Mouse (Mus musculus): ENCODE results near the gene Lemd1. TPM values are rescaled to one million over a fixed set of nuclear protein-coding genes. Genes with fewer than 3 reads are reported as not detected.

Gene Lemd1
- polyA plus RNA-seq, 1 experiment from 2014 or later, result 1.2 TPM

DNA sequence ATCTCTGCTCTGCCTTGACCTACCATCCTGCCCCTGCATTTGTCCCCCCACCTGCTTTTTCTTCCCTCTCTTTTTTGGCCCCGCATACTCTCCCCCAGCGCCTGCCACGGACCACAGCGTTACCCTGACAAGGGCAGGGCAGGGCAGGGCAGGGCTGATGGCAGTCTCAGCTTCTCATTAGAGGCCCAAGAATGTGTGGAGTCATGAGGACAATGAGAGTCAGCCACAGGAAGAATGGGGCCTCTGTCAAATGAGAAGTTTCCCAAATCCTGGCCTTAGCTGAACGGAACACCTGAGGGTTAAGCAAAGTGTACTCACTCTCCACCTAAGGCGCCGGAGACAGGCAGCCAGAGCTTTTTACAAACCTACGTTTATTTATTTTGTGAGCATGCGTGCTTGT lies 3.9 kb downstream of the Lemd1 start:
- Histone ChIP-seq H3K27me3 (peaks cover 74% of the 10 kb centered on the region), H3K4me1 (replicated peaks) (peaks cover 71% of the 10 kb centered on the region), H3K9ac (replicated peaks) (no peak overlapping the region), H3K4me3 (replicated peaks) (no peak overlapping the region), H3K36me3 (no peaks in the 10 kb centered on the region), H3K27ac (no peak overlapping the region), H3K9me3 (no peaks in the 10 kb centered on the region), H3K4me2 (no peak overlapping the region)
- no peak for ATAC-seq (ENCODE audit: insufficient number of reproducible peaks, insufficient read depth, low FRiP score, low TSS enrichment, low read depth)
- WGBS, result 49% methylated on average over 9 of the region's 9 CpGs

DNA sequence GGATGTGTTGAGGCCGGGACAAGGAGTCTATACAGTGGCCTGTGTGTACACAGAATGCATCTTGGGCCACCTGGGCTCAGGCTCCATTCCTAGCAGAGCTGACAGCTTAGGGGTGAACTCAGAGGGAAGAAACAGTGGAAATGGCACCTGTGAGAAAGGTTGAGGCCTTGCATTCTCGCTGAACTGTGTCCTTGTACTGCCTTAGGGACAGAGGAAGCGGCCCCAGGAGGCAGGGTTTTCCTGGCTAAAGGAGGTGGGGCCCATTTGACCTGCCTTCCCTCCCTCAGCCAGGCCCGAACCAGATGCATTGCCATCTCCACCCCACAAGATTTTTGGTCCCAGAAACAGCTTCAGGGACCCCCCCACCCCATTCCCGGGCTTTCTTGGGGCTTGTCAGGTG lies 4.5 kb downstream of the Lemd1 start:
- Histone ChIP-seq H3K4me3 (replicated peaks) (no peak overlapping the region), H3K4me1 (replicated peaks) (peaks cover 72% of the 10 kb centered on the region), H3K9me3 (no peaks in the 10 kb centered on the region), H3K4me2 (no peak overlapping the region), H3K27ac (no peak overlapping the region), H3K36me3 (no peaks in the 10 kb centered on the region), H3K27me3 (peaks cover 68% of the 10 kb centered on the region), H3K9ac (replicated peaks) (no peak overlapping the region)
- no peak for ATAC-seq (ENCODE audit: insufficient number of reproducible peaks, insufficient read depth, low FRiP score, low TSS enrichment, low read depth)
- 36% methylated on average over 5 of the region's 5 CpGs for WGBS

DNA sequence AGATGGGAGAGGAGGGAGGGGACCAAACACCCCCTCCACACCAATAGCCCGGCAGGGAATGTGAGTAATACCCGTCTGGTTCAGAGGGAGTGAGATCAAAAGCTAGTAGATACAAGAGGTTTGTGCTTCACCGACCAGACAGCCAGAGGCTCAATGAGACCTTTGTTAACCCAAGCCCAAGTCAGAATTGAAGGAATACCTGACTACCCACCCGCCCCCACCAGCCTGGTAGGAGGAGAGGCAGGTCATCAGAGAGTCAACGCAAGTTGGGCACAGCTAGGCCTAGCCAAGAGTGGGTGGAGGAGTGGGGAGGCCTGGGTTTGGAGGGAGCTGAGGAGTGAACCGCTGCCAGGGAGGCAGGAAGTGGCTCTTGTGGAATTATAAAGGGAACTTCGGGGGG lies 5.1 kb downstream of the Lemd1 start:
- ATAC-seq (ENCODE audit: insufficient number of reproducible peaks, insufficient read depth, low FRiP score, low TSS enrichment, low read depth), result no peak
- Histone ChIP-seq H3K27ac (no peak overlapping the region), H3K27me3 (peaks cover 62% of the 10 kb centered on the region), H3K4me3 (replicated peaks) (no peak overlapping the region), H3K4me2 (no peak overlapping the region), H3K9me3 (no peaks in the 10 kb centered on the region), H3K9ac (replicated peaks) (no peak overlapping the region), H3K4me1 (replicated peaks) (peaks cover 72% of the 10 kb centered on the region), H3K36me3 (no peaks in the 10 kb centered on the region)
- 16% methylated on average over 7 of the region's 7 CpGs for WGBS

DNA sequence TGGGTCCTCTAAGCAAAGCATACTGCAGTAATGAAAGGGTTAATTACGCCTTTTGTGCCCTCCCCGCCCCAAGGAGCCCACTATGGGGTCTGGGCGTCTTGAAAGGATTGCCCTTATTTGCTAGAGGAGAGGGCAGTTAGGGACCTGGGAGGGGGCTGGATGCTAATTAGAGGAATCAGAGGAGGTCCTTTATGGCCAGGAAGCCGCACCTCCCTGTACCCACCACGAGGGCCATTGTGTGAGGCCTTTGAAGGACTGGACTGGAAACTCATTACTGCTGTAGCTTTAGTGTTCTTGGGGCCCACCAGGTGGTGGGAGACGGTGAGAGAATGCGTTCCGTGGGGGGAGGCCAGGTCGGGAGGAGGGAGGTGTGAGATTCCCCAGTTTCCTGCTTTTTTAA lies 6.4 kb downstream of the Lemd1 start:
- no peaks in the 10 kb centered on the region for H3K9me3 ChIP-seq
- no peak overlapping the region; the same call in 1 of the 2 replicates for H3K4me2 ChIP-seq
- H3K9ac ChIP-seq (replicated peaks), result no peak overlapping the region
- no peak for ATAC-seq (ENCODE audit: insufficient number of reproducible peaks, insufficient read depth, low FRiP score, low TSS enrichment, low read depth)
- 2% methylated on average over 9 of the region's 9 CpGs for WGBS
- H3K4me3 ChIP-seq (replicated peaks), result no peak overlapping the region
- H3K36me3 ChIP-seq, result no peaks in the 10 kb centered on the region
- peaks cover 53% of the 10 kb centered on the region for H3K27me3 ChIP-seq
- H3K4me1 ChIP-seq (replicated peaks), result peaks cover 68% of the 10 kb centered on the region
- no peak overlapping the region for H3K27ac ChIP-seq

DNA sequence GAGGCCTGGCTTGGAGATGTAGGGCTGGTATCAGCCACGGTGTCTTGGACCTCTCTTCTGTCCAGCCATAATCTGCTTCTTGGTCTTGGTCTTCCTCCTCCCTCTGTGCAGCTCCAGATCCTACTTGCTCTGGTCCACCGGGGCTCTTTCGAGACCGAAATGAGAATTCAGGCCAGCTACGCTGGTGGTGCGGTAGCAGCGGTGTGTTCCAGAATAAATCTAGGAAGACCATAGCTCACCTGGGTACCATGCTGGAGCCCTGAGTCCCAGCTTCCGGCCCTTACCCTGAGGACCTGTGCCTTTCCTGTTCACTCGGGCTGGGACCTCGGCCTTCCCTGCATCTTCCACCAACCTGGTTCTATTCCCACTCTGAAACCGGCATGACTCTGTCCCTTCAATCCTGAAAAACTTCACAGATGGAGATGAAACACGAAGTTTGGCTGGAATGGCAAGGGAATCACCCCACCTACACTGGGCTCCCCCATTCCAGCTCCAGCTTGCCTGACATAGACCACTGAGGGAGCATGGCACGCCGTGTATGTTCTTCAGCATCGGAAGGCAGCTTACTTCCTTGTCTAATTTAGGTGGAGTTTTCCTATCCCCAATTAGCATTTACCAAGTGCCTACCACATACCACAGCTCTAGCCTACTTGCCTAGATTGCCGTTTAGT lies 7.3 kb downstream of the Lemd1 start:
- 74% methylated on average over 16 of the region's 16 CpGs for WGBS
- ATAC-seq (ENCODE audit: insufficient number of reproducible peaks, insufficient read depth, low FRiP score, low TSS enrichment, low read depth), result no peak
- no peak overlapping the region for H3K27ac ChIP-seq
- no peak overlapping the region for H3K9ac ChIP-seq (replicated peaks)
- peaks cover 67% of the 10 kb centered on the region for H3K4me1 ChIP-seq (replicated peaks)
- no peaks in the 10 kb centered on the region for H3K36me3 ChIP-seq
- peaks cover 44% of the 10 kb centered on the region for H3K27me3 ChIP-seq
- no peak overlapping the region for H3K4me3 ChIP-seq (replicated peaks)
- no peaks in the 10 kb centered on the region for H3K9me3 ChIP-seq
- no peak overlapping the region for H3K4me2 ChIP-seq

DNA sequence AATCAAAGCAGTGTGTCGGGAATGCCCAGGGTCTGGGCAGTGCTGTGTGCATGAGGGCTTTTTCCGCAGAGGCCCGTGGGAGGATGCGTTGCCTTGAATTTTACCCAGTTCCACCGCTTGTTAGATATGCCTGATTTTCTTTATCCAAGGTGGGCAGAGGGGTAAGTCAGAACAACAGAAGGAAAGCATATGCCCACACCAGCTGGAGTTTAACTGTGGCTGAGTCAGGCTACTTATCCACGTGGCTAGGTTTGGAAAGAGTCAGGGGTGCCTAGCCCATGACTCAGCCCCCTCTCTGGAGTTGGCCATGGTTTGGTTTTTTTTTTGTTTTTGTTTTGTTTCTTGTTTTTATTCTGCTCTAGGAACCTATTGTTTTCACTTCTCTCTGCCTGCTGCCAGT lies 8.0 kb downstream of the Lemd1 start:
- Histone ChIP-seq H3K4me1 (replicated peaks) (peaks cover 67% of the 10 kb centered on the region), H3K4me2 (no peak overlapping the region), H3K4me3 (replicated peaks) (no peak overlapping the region), H3K27me3 (peaks cover 37% of the 10 kb centered on the region), H3K9ac (replicated peaks) (no peak overlapping the region), H3K36me3 (no peaks in the 10 kb centered on the region), H3K27ac (no peak overlapping the region), H3K9me3 (no peaks in the 10 kb centered on the region)
- 77% methylated on average over 6 of the region's 6 CpGs for WGBS
- no peak for ATAC-seq (ENCODE audit: insufficient number of reproducible peaks, insufficient read depth, low FRiP score, low TSS enrichment, low read depth)

DNA sequence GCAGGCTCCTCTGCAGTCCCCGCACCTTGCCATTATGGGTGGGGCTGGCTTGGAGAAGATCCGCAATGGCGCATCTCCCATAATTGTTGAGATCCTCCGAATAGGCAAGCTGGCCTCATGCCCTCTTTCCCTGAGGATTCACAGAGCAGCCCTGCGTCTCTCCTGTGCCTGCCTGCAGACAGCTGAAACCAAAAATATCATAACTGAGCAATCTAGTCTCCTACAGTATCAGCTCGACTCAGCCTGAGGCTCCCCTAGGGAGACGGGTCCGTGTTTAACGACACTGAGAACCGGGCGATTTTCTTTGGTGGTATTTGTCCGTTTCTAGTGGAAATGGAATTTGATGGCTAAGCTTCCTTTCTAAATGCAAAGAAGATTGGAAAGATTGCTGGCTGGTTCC lies 8.7 kb downstream of the Lemd1 start:
- Histone ChIP-seq H3K9me3 (no peaks in the 10 kb centered on the region), H3K27ac (no peak overlapping the region; the same call in 1 of the 2 replicates), H3K4me3 (replicated peaks) (peak overlapping the region; percentile 30), H3K4me2 (peak overlapping the region; percentile 50), H3K9ac (replicated peaks) (no peak overlapping the region; the same call in 1 of the 2 replicates), H3K27me3 (peaks cover 35% of the 10 kb centered on the region), H3K4me1 (replicated peaks) (peaks cover 60% of the 10 kb centered on the region), H3K36me3 (no peaks in the 10 kb centered on the region)
- 16% methylated on average over 12 of the region's 12 CpGs for WGBS
- no peak for ATAC-seq (ENCODE audit: insufficient number of reproducible peaks, insufficient read depth, low FRiP score, low TSS enrichment, low read depth)

DNA sequence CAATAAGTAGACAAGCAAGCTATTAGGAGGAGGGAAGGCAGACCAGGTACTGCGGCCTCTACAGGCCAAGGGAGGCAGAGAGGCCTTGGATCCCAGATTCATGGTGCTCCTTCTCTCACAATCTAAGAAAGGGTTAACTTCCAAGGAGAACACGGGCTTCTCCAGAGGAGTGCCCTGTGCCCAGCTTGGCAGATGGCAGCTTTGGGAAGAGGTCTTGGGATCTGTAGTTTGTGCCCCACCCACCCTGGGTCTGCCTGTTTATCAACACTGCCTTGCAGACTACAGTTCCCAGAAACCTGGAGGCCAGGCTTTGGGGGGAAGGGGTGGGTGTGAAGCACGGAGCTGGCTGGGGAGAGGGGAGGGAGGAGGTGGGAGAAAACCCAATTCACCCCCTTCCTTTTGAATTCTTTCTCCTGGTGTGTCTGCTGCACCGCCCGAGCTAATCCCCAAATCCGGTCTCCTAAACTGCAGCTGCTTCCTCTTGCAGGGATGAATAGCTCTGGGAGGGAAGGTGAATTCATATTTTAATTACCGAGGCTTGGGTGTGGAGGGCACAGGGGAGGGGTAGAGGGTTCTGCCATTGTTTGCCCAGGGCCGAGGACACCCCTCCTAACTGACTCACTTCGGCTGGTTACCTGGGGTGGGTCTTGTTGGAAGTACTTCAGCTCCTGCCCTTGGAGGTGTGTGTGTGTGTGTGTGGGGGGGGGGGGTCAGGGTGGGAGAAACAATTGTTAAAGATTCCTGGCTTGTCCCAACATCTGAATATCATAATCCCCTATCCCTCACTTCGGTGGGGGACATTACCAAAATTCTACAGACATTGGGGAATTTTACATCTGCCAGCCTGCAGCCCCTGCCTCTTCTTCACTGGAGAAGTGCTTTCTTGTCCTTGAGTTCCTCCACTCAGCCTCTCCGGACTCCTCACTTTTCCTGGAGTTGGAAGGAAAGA lies 9.6 kb downstream of the Lemd1 start:
- ATAC-seq (ENCODE audit: insufficient number of reproducible peaks, insufficient read depth, low FRiP score, low TSS enrichment, low read depth), result peak; percentile 67
- Histone ChIP-seq H3K4me3 (replicated peaks) (peak overlapping the region; percentile 30), H3K9ac (replicated peaks) (0 out of 2 replicates have a peak overlapping the region, but pooled peaks have one; percentile 4), H3K9me3 (no peaks in the 10 kb centered on the region), H3K4me2 (peak overlapping the region; percentile 50), H3K4me1 (replicated peaks) (peaks cover 51% of the 10 kb centered on the region), H3K27me3 (peaks cover 28% of the 10 kb centered on the region), H3K27ac (peak overlapping the region; percentile 42; the same call in 1 of the 2 replicates), H3K36me3 (no peaks in the 10 kb centered on the region)
- 7% methylated on average over 11 of the region's 11 CpGs for WGBS

DNA sequence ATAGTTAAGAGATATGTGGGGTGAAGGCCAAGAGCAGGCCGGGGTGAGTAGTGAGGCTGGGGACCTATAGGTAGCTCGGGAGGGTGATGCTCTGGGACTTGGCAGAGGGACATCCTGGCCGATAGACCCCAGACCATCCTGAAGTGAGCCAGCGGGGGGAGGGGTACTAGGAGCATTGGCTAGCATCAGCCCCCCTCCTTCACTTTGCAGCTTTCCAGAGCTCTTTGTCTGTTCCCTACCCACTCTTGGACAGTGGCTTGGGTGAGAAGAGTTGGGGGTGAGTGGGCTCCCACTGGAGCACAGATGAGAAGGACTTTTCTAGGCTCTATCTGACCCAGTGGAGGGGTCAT lies 10.3 kb downstream of the Lemd1 start:
- Histone ChIP-seq H3K27ac (no peak overlapping the region), H3K4me2 (peak overlapping the region; percentile 50), H3K9me3 (no peaks in the 10 kb centered on the region), H3K4me3 (replicated peaks) (peak overlapping the region; percentile 30), H3K36me3 (no peaks in the 10 kb centered on the region), H3K4me1 (replicated peaks) (peaks cover 48% of the 10 kb centered on the region), H3K27me3 (peaks cover 25% of the 10 kb centered on the region), H3K9ac (replicated peaks) (no peak overlapping the region)
- no peak for ATAC-seq (ENCODE audit: insufficient number of reproducible peaks, insufficient read depth, low FRiP score, low TSS enrichment, low read depth)
- WGBS, result 32% methylated on average over 4 of the region's 4 CpGs

DNA sequence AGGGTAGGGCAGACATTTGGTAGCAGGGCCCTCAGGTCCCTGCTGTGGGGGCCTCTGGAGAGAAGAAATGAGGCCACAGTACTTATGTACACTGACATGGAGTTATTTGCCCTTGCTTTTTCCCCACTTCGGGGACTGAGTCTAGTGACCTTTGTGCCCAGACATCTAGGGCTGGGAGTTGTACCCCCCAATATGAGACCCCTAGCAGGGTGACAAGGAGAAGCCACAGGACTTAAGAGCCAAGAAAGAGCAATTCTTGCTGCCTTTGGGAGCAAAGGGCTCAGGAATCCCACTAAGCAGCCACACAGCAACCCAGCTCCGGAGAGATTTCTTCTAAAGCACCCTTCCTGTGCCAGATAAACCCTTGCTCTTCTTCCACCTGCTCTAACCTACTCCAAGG lies 10.7 kb downstream of the Lemd1 start:
- Histone ChIP-seq H3K4me1 (replicated peaks) (peaks cover 44% of the 10 kb centered on the region), H3K9ac (replicated peaks) (no peak overlapping the region), H3K4me2 (peak overlapping the region; percentile 50; the same call in 1 of the 2 replicates), H3K9me3 (no peaks in the 10 kb centered on the region), H3K4me3 (replicated peaks) (no peak overlapping the region), H3K36me3 (no peaks in the 10 kb centered on the region), H3K27me3 (peaks cover 21% of the 10 kb centered on the region), H3K27ac (no peak overlapping the region)
- ATAC-seq (ENCODE audit: insufficient number of reproducible peaks, insufficient read depth, low FRiP score, low TSS enrichment, low read depth), result no peak
- 63% methylated on average over 2 of the region's 2 CpGs for WGBS

DNA sequence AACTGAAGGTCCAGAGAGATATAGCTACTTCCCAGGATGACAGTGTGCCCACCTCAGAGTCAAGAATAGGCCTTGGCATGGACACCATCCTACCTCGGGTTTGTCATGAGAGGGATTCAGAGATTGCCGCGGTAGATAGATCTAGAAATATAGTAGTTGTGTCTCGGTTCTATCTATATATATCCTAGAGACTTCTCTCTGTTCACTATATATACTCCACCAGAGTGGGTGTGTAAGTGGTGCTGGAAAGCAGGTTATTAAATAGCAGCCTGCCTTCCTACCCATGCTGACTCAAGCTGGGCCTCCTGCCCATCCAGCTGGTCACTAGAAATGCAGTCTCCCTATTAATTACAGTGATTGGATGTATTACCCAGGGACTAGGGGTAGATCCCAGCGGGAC lies 11.5 kb downstream of the Lemd1 start:
- H3K4me2 ChIP-seq, result no peak overlapping the region
- no peak overlapping the region for H3K27ac ChIP-seq
- no peaks in the 10 kb centered on the region for H3K9me3 ChIP-seq
- H3K9ac ChIP-seq (replicated peaks), result no peak overlapping the region
- peaks cover 18% of the 10 kb centered on the region for H3K27me3 ChIP-seq
- no peak overlapping the region for H3K4me3 ChIP-seq (replicated peaks)
- no peaks in the 10 kb centered on the region for H3K36me3 ChIP-seq
- H3K4me1 ChIP-seq (replicated peaks), result peaks cover 39% of the 10 kb centered on the region
- ATAC-seq (ENCODE audit: insufficient number of reproducible peaks, insufficient read depth, low FRiP score, low TSS enrichment, low read depth), result no peak
- WGBS, result 96% methylated on average over 5 of the region's 5 CpGs

All from limb, embryonic 12.5 days (tissue).